Mouse (Mus musculus) kidney, adult 2 months (tissue): ENCODE data around the gene Gm9945.

ENCODE experiments used
- CTCF ChIP-seq: fragments of 200-500 bp; conservative IDR thresholded peaks from 2 replicates; pipeline ENCODE4 v1.5.1; 2011; ENCODE audit warnings: low read depth, mild to moderate bottlenecking, control low read depth, low read length, moderate library complexity, mixed read lengths; ENCODE audit not compliant: insufficient read depth, insufficient read length
- POLR2A ChIP-seq: fragments of 200-500 bp; IDR thresholded peaks from one replicate; pipeline ENCODE4 v1.6.1; 2011; ENCODE audit warnings: low read depth, low read length, control low read depth

DNA sequence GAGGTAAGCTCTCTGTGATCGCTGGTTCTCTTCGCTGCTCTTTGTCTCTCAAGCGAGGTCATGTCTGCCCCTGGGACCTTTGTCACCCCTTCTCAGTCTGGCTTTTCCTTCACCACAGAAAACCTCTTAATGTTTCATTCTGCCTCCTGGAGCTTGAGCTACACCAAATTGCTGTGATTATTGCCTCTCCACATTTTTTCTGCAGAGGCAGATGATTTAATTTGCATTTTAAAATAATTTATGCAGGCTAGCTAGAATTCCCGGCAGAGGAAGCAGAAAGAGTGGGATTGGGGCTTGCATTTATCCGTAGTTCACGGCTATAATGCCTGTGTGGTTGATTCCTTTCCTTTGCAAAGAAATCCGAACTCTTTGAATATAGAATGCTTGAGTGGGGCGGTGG, 4.3 kb upstream of the Gm9945 start:
- TF ChIP-seq CTCF: no peak
- TF ChIP-seq POLR2A: no peak
